31 mouse cellular contexts compared by ENCODE assay signal in genomic region chr7:130789456-130789855, GRCm38 (mm10). TPM values are rescaled to one million over a fixed set of nuclear protein-coding genes. Genes with fewer than 3 reads are reported as not detected.
DNase-seq lines count a peak whose midpoint lies in the region; ATAC-seq and TF ChIP-seq lines count a peak whose summit lies in the region.
"Had no signal": no experiment of that assay in that cellular context is flagged by ENCODE, and none has a peak within 500 bp of the region (broad histone marks: within the 10 kb centered on the region; RNA-seq: fewer than 3 reads in every experiment).

No protein-coding gene starts in this region.

- H3K4me1 ChIP-seq in kidney, embryonic 14.5 days (ENCODE audit: control insufficient read depth, insufficient read depth, low read length): peaks cover 6% of the 10 kb centered on the region
- peaks cover 13% of the 10 kb centered on the region for H3K4me1 ChIP-seq in kidney, adult 2 months (ENCODE audit: control insufficient read depth, insufficient read depth, low read length)
- no peaks in the 10 kb centered on the region; the same call in none of the 2 replicates for H3K4me1 ChIP-seq in liver, embryonic 16.5 days (ENCODE audit: control insufficient read depth, low read depth, low read length)
- peaks cover 0 to 3% of the 10 kb centered on the region in 2 experiments; a peak in 2 of 4 replicates for H3K4me1 ChIP-seq in CH12.LX (ENCODE audit: control insufficient read depth in 1 of 2, insufficient read depth in 2 of 2)
- H3K4me1 ChIP-seq: forebrain, embryonic 15.5 days; hindbrain, embryonic 13.5 days had no signal

- WGBS in kidney, embryonic 14.5 days: 53% methylated on average over 7 of the region's 7 CpGs
- WGBS in kidney, adult 2 months: 38% methylated on average over 7 of the region's 7 CpGs
- 68% methylated on average over 7 of the region's 7 CpGs for WGBS in liver, embryonic 16.5 days (ENCODE audit: insufficient replicate concordance)

- DNase-seq in kidney, adult 2 months: no peak
- DNase-seq in liver (no peak), CH12.LX (ENCODE audit: extremely low read depth) (no peak)
- DNase-seq in thymus, postnatal 4 days: no peak
- DNase-seq: adrenal gland, adult 8-10 months; adrenal gland, postnatal 25 days; cerebellum, adult 11-12 months; cerebellum, adult 8-10 months; cerebellum, postnatal 10 days; cerebellum, postnatal 36 days; embryo, embryonic 11 days; gastrocnemius, postnatal 25 days; heart, adult 18-20 months; heart, postnatal 10 days; heart, postnatal 36 days had no signal

- TF ChIP-seq EP300 in CH12.LX (IDR thresholded peaks at IDR 0.05; ENCODE audit: low read length): no peak

- TF ChIP-seq CTCF in kidney, adult 2 months (conservative IDR thresholded peaks at IDR 0.05; ENCODE audit: insufficient read depth, insufficient read length, low read depth, low read length): no peak
- no peak for TF ChIP-seq CTCF in CH12.LX (conservative IDR thresholded peaks at IDR 0.05 in 1 of 2, IDR thresholded peaks at IDR 0.05 in 1 of 2; ENCODE audit: low read depth in 2 of 2, low read length in 2 of 2)

- H3K27me3 ChIP-seq in kidney, embryonic 14.5 days (ENCODE audit: control insufficient read depth, insufficient read depth, low read length): no peaks in the 10 kb centered on the region
- H3K27me3 ChIP-seq in kidney, adult 2 months (replicated peaks; ENCODE audit: control insufficient read depth, insufficient read depth, low read length): no peaks in the 10 kb centered on the region
- no peaks in the 10 kb centered on the region for H3K27me3 ChIP-seq in liver, embryonic 16.5 days (ENCODE audit: control insufficient read depth, insufficient read depth, low read depth, low read length)
- peaks cover 97% of the 10 kb centered on the region for H3K27me3 ChIP-seq in CH12.LX (replicated peaks)
- H3K27me3 ChIP-seq: embryonic facial prominence, embryonic 13.5 days; forebrain, embryonic 12.5 days; forebrain, embryonic 15.5 days; heart, embryonic 12.5 days; heart, embryonic 15.5 days; hindbrain, embryonic 13.5 days had no signal

- H3K9ac ChIP-seq in kidney, embryonic 14.5 days (ENCODE audit: low read depth, low read length): no peak overlapping the region
- no peak overlapping the region for H3K9ac ChIP-seq in liver, embryonic 16.5 days (ENCODE audit: low read depth, low read length)
- H3K9ac ChIP-seq in CH12.LX (ENCODE audit: insufficient read depth, low read depth): no peak overlapping the region
- H3K9ac ChIP-seq: embryonic facial prominence, embryonic 13.5 days; forebrain, embryonic 12.5 days; forebrain, embryonic 15.5 days; heart, embryonic 12.5 days; heart, embryonic 15.5 days; hindbrain, embryonic 13.5 days had no signal

- no peaks in the 10 kb centered on the region for H3K79me2 ChIP-seq in CH12.LX (replicated peaks; ENCODE audit: control insufficient read depth, extremely low read depth, insufficient read depth, poor library complexity, severe bottlenecking)

- H3K9me3 ChIP-seq in kidney, embryonic 14.5 days (ENCODE audit: control insufficient read depth, low read length): no peaks in the 10 kb centered on the region
- no peaks in the 10 kb centered on the region for H3K9me3 ChIP-seq in liver, embryonic 16.5 days (replicated peaks; ENCODE audit: control insufficient read depth, low read length)
- no peaks in the 10 kb centered on the region for H3K9me3 ChIP-seq in CH12.LX (replicated peaks; ENCODE audit: low read length)
- H3K9me3 ChIP-seq: embryonic facial prominence, embryonic 10.5 days; embryonic facial prominence, embryonic 13.5 days; forebrain, embryonic 12.5 days; forebrain, embryonic 15.5 days; heart, embryonic 12.5 days; heart, embryonic 15.5 days; hindbrain, embryonic 10.5 days; hindbrain, embryonic 13.5 days had no signal

- ATAC-seq in kidney, embryonic 14.5 days (ENCODE audit: low FRiP score, low TSS enrichment): peak; percentile 55; the same call in 1 of the 2 replicates
- ATAC-seq in liver, embryonic 16.5 days (ENCODE audit: low read depth): peak; percentile 53
- ATAC-seq: activated CD4-positive, CD25-positive, alpha-beta regulatory T cell, adult 4 months; CD4-positive, CD25-positive, alpha-beta regulatory T cell, adult 4 months; forebrain, embryonic 15.5 days; hindbrain, embryonic 16.5 days had no signal

- no peak for TF ChIP-seq POLR2A in kidney, adult 2 months (IDR thresholded peaks at IDR 0.05; ENCODE audit: low read depth, low read length)
- TF ChIP-seq POLR2A in CH12.LX (IDR thresholded peaks at IDR 0.05; ENCODE audit: low read depth, low read length): no peak

- in situ Hi-C loops in CH12.LX (cut with MboI; ENCODE audit: low pct_ligation_motif_present, low pct_unique_long_range_greater_than_20kb, low sequenced_read_pairs): no loop called here

- H3K4me2 ChIP-seq in kidney, embryonic 14.5 days (replicated peaks; ENCODE audit: low read depth, low read length): no peak overlapping the region
- H3K4me2 ChIP-seq in liver, embryonic 16.5 days (ENCODE audit: low read depth, low read length): no peak overlapping the region
- H3K4me2 ChIP-seq in CH12.LX (ENCODE audit: insufficient read depth, low read depth, poor library complexity, severe bottlenecking): no peak overlapping the region
- H3K4me2 ChIP-seq: embryonic facial prominence, embryonic 13.5 days; forebrain, embryonic 12.5 days; forebrain, embryonic 15.5 days; heart, embryonic 12.5 days; heart, embryonic 15.5 days; hindbrain, embryonic 13.5 days had no signal

- dilution Hi-C loops in CH12.LX (cut with MboI; ENCODE audit: extremely low pct_ligation_motif_present, extremely low pct_unique_long_range_greater_than_20kb, low sequenced_read_pairs): no loop called here

- no peaks in the 10 kb centered on the region for H3K36me3 ChIP-seq in kidney, embryonic 14.5 days (ENCODE audit: control insufficient read depth, insufficient read depth, low read length)
- H3K36me3 ChIP-seq in kidney, adult 2 months (ENCODE audit: control insufficient read depth, insufficient read depth, low read length): no peaks in the 10 kb centered on the region
- H3K36me3 ChIP-seq in liver, embryonic 16.5 days (ENCODE audit: control insufficient read depth, insufficient read depth): no peaks in the 10 kb centered on the region
- H3K36me3 ChIP-seq in CH12.LX (replicated peaks in 1 of 2; ENCODE audit: control insufficient read depth in 1 of 2, insufficient read depth in 1 of 2, low read length in 1 of 2): no peaks in the 10 kb centered on the region
- H3K36me3 ChIP-seq: embryonic facial prominence, embryonic 10.5 days; embryonic facial prominence, embryonic 13.5 days; forebrain, embryonic 12.5 days; forebrain, embryonic 15.5 days; heart, embryonic 12.5 days; heart, embryonic 15.5 days; hindbrain, embryonic 10.5 days; hindbrain, embryonic 13.5 days had no signal

- TF ChIP-seq RAD21 in CH12.LX (IDR thresholded peaks at IDR 0.05; ENCODE audit: low read depth, low read length): no peak

- H3K4me3 ChIP-seq in kidney, embryonic 14.5 days (ENCODE audit: low read length): no peak overlapping the region
- H3K4me3 ChIP-seq in kidney, adult 2 months (ENCODE audit: insufficient read depth, low read depth, low read length): no peak overlapping the region
- no peak overlapping the region for H3K4me3 ChIP-seq in liver, embryonic 16.5 days (ENCODE audit: low read depth, low read length)
- no peak overlapping the region for H3K4me3 ChIP-seq in CH12.LX (replicated peaks in 1 of 3; ENCODE audit: low read depth in 2 of 3, low read length in 2 of 3, poor library complexity in 1 of 3)
- H3K4me3 ChIP-seq: embryonic facial prominence, embryonic 10.5 days; embryonic facial prominence, embryonic 13.5 days; erythroblast, embryonic 14.5 days; forebrain, embryonic 12.5 days; forebrain, embryonic 15.5 days; heart, embryonic 12.5 days; heart, embryonic 15.5 days; hindbrain, embryonic 10.5 days; hindbrain, embryonic 13.5 days had no signal

- H3K27ac ChIP-seq in kidney, embryonic 14.5 days (ENCODE audit: low read depth, low read length): no peak overlapping the region
- no peak overlapping the region for H3K27ac ChIP-seq in kidney, adult 2 months (ENCODE audit: insufficient read depth, low read depth, low read length)
- no peak overlapping the region for H3K27ac ChIP-seq in liver, embryonic 16.5 days (ENCODE audit: low read length)
- H3K27ac ChIP-seq in CH12.LX (ENCODE audit: insufficient read depth, low read depth): no peak overlapping the region
- H3K27ac ChIP-seq: embryonic facial prominence, embryonic 10.5 days; embryonic facial prominence, embryonic 13.5 days; forebrain, embryonic 12.5 days; forebrain, embryonic 15.5 days; heart, embryonic 15.5 days; hindbrain, embryonic 10.5 days; hindbrain, embryonic 13.5 days had no signal

TF ChIP-seq in CH12.LX, 34 proteins besides CTCF, POLR2A, EP300 and RAD21:
- TF ChIP-seq IRF4 (IDR thresholded peaks at IDR 0.05; ENCODE audit: low read depth, low read length) (no peak), BHLHE40 (IDR thresholded peaks at IDR 0.05; ENCODE audit: low read depth, low read length) (peak; percentile 70)

RNA-seq across cellular contexts. Expression of gene Btbd16, which starts 15.6 kb away (rescaled TPM):
- polyA plus RNA-seq in kidney, embryonic 14.5 days (2014; fragmentation: Nextera tagmentation; extraction: Ambion mirVana): not detected in 2 replicates
- polyA plus RNA-seq in kidney, adult 2 months (2012; rRNA removed): 0.06 and 0.12 TPM in 2 replicates
- polyA plus RNA-seq in liver, embryonic 16.5 days (2015; fragmentation: Nextera tagmentation; extraction: Ambion mirVana): 0.04 and 0.08 TPM in 2 replicates
- total RNA-seq in CH12.LX (2012; rRNA removed) (not detected in 2 replicates), CH12.LX (2014; rRNA removed) (not detected in 2 replicates)
- not detected in 2 replicates for polyA plus RNA-seq in CH12.LX (2012; ENCODE audit: insufficient read length, low read depth)
- total RNA-seq: adrenal gland, postnatal 25 days; heart, postnatal 36 days had no signal
- polyA plus RNA-seq: brain, embryonic 14.5 days; C2C12; embryonic facial prominence, embryonic 13.5 days; erythroblast, embryonic 14.5 days; forebrain, embryonic 12.5 days; forebrain, embryonic 15.5 days; hindbrain, embryonic 10.5 days; hindbrain, embryonic 16.5 days had no signal
